Mouse (Mus musculus): ENCODE results near the gene Polm. TPM values are rescaled to one million over a fixed set of nuclear protein-coding genes. Genes with fewer than 3 reads are reported as not detected.

Gene Polm
- polyA plus RNA-seq, 1 experiment from 2014 or later = 6.2 TPM

DNA sequence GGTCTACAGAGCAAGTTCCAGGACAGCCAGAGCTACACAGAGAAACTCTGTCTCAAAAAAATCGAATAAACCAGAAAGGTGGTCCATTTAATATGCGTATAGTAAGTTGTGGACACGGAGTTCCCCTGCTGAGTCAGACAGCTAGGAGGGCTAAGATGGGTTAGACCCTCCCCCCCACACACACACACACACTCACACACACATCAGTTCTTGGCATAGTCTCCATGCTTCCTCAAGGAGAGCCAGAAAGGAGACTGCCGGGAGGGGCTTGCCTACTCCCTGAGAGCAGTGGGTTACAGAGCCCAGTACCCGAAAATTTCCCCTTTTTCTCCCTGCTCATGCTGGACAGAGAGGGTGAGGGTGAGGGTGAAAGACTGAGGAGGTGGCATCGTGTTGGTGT is 22.8 kb upstream of the Polm start:
- Histone ChIP-seq H3K4me2 (no peak overlapping the region), H3K4me1 (replicated peaks; ENCODE audit: control insufficient read depth, insufficient read depth, low read length) (peaks cover 7% of the 10 kb centered on the region; the same call in 1 of the 2 replicates), H3K9me3 (ENCODE audit: control insufficient read depth, low read length) (peaks cover 3% of the 10 kb centered on the region; the same call in 1 of the 2 replicates), H3K27ac (ENCODE audit: low read depth, low read length) (no peak overlapping the region), H3K4me3 (ENCODE audit: low read depth, low read length) (no peak overlapping the region), H3K27me3 (replicated peaks; ENCODE audit: control insufficient read depth, insufficient read depth, low read length) (peaks cover 33% of the 10 kb centered on the region), H3K9ac (ENCODE audit: low read depth, low read length) (no peak overlapping the region), H3K36me3 (ENCODE audit: control insufficient read depth, insufficient read depth, low read length) (no peaks in the 10 kb centered on the region)
- ATAC-seq (replicated peaks; ENCODE audit: low FRiP score) (no peak), DNase-seq (ENCODE audit: low spot score) (no peak)
- 59% methylated on average over 6 of the region's 6 CpGs for WGBS

DNA sequence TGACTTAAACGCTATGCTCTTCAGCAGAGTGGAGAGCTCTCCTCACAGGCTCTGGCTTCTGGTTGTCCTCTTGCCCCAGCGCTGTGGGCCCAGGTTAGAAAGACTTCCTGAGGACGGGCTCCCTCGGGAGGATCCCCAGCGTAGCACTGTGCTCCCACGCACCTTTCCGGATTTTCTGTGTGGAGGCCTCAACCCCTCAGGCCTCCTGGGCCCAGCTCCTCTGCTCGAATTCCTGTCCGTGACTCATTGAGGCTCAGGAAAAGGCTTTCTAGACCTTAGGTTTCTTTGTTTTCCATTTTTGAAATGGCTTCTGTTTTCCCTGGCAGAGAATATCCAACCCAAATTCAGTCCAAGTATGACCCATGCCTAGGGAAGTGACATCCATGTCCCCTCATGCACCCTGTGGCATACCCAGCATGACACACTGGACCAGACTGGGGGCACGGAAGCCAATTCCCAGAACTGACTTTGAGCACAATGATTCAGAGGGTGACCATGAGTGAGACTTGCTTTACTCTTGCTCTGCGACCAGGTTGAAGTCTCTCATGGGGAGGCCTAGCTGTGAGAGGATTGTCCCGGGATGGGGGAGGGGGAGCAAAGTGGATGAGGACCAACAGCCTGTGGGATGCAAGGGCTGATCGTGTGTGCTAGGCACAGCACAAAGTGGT is 22.2 kb upstream of the Polm start:
- H3K9ac ChIP-seq (ENCODE audit: low read depth, low read length) = no peak overlapping the region
- no peak overlapping the region for H3K4me3 ChIP-seq (ENCODE audit: low read depth, low read length)
- ATAC-seq (replicated peaks; ENCODE audit: low FRiP score) (no peak), DNase-seq (ENCODE audit: low spot score) (no peak)
- H3K9me3 ChIP-seq (ENCODE audit: control insufficient read depth, low read length) = peaks cover 3% of the 10 kb centered on the region; the same call in 1 of the 2 replicates
- H3K4me2 ChIP-seq = no peak overlapping the region
- H3K27ac ChIP-seq (ENCODE audit: low read depth, low read length) = no peak overlapping the region
- H3K4me1 ChIP-seq (replicated peaks; ENCODE audit: control insufficient read depth, insufficient read depth, low read length) = peaks cover 7% of the 10 kb centered on the region; the same call in 1 of the 2 replicates
- no peaks in the 10 kb centered on the region for H3K36me3 ChIP-seq (ENCODE audit: control insufficient read depth, insufficient read depth, low read length)
- peaks cover 32% of the 10 kb centered on the region for H3K27me3 ChIP-seq (replicated peaks; ENCODE audit: control insufficient read depth, insufficient read depth, low read length)
- 70% methylated on average over 13 of the region's 13 CpGs for WGBS

DNA sequence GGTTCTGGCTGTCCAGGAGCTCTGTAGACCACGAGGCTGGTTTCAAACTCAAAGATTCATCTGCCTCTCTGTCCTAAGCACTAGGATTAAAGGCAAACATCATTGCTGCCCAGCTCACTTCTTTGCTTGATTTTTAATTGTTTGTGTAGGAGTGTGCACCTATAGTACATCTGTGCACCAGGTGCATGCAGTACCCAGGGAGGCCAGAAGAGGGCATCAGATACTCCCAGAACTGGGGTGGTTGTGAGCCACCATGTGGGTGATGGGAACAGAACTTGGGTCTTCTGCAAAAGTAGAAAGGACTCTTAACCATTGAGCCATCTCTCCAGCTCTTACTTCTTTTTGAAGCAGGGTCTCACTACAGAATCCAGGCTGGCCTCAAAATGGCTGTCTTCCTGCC is 20.9 kb upstream of the Polm start:
- H3K9ac ChIP-seq (ENCODE audit: low read depth, low read length) = no peak overlapping the region
- H3K36me3 ChIP-seq (ENCODE audit: control insufficient read depth, insufficient read depth, low read length) = no peaks in the 10 kb centered on the region
- DNase-seq (ENCODE audit: low spot score) = no peak
- no peak overlapping the region for H3K4me3 ChIP-seq (ENCODE audit: low read depth, low read length)
- H3K4me1 ChIP-seq (replicated peaks; ENCODE audit: control insufficient read depth, insufficient read depth, low read length) = peaks cover 7% of the 10 kb centered on the region; the same call in 1 of the 2 replicates
- H3K27me3 ChIP-seq (replicated peaks; ENCODE audit: control insufficient read depth, insufficient read depth, low read length) = peaks cover 31% of the 10 kb centered on the region
- H3K9me3 ChIP-seq (ENCODE audit: control insufficient read depth, low read length) = peaks cover 3% of the 10 kb centered on the region; the same call in 1 of the 2 replicates
- 76% methylated on average over 1 of the region's 1 CpGs for WGBS
- no peak overlapping the region for H3K4me2 ChIP-seq
- H3K27ac ChIP-seq (ENCODE audit: low read depth, low read length) = no peak overlapping the region
- ATAC-seq (replicated peaks; ENCODE audit: low FRiP score) = no peak

DNA sequence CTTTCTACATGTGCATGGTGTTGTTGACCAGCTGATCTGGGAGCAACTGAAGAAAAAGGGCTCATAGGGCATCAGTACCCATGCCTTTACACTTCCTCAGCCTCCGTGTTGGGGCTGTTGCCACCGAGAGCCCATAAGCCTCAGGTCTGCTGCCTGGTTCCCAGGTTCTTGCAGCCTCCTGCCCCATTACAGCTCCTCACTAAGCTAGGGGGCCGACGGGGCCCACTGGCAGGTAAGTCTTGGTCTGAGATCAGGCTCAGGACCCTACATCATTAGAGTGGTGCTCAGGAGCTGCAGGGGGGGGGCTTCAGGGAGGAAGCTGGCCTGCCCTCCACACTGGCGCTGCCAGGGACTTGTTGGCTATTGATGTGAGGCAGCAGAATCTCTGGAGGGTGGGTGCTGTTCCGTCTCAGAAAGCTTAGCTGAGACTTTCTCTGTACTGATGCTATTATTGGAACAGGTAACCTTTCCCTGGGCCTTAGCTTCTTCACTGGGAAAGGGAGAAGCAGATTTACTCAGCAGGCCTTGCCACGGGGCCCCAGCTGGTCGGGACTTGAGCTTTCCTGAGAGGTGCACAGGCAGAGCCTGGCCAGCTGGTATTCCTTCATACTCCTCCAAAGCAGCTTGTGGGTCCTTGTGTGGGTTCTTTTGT is 18.8 kb upstream of the Polm start:
- 0 out of 2 replicates have a peak, but pooled peaks cover 1% of the 10 kb centered on the region for H3K4me1 ChIP-seq (replicated peaks; ENCODE audit: control insufficient read depth, insufficient read depth, low read length)
- H3K9me3 ChIP-seq (ENCODE audit: control insufficient read depth, low read length) = peaks cover 3% of the 10 kb centered on the region; the same call in 1 of the 2 replicates
- no peak overlapping the region for H3K27ac ChIP-seq (ENCODE audit: low read depth, low read length)
- no peaks in the 10 kb centered on the region for H3K36me3 ChIP-seq (ENCODE audit: control insufficient read depth, insufficient read depth, low read length)
- no peak overlapping the region for H3K4me2 ChIP-seq
- 72% methylated on average over 8 of the region's 8 CpGs for WGBS
- no peak for DNase-seq (ENCODE audit: low spot score)
- no peak overlapping the region for H3K9ac ChIP-seq (ENCODE audit: low read depth, low read length)
- peaks cover 14% of the 10 kb centered on the region for H3K27me3 ChIP-seq (replicated peaks; ENCODE audit: control insufficient read depth, insufficient read depth, low read length)
- no peak for ATAC-seq (replicated peaks; ENCODE audit: low FRiP score)
- H3K4me3 ChIP-seq (ENCODE audit: low read depth, low read length) = no peak overlapping the region

DNA sequence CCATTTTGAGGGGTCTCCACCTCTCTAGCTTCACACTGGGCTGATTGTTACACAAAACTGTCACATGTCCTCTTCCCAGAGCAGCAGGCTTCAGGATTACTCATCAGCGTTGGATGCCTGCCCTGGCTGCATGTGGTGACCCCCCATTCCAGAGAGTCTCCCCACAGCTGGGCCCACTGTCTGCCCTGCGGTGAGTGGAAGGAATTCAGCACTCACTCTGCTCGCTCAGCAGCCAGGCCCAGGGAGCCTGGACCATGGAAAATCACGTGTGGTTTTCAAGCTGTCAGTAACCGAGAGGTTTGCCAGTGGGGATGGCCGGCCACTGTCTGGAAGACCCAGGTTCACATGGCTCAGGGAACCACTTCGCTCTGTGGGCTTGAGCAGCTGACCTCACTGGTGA is 18.1 kb upstream of the Polm start:
- H3K27ac ChIP-seq (ENCODE audit: low read depth, low read length) = no peak overlapping the region
- no peaks in the 10 kb centered on the region for H3K4me1 ChIP-seq (replicated peaks; ENCODE audit: control insufficient read depth, insufficient read depth, low read length)
- no peaks in the 10 kb centered on the region for H3K36me3 ChIP-seq (ENCODE audit: control insufficient read depth, insufficient read depth, low read length)
- no peak for ATAC-seq (replicated peaks; ENCODE audit: low FRiP score)
- H3K9ac ChIP-seq (ENCODE audit: low read depth, low read length) = no peak overlapping the region
- peaks cover 3% of the 10 kb centered on the region; the same call in 1 of the 2 replicates for H3K9me3 ChIP-seq (ENCODE audit: control insufficient read depth, low read length)
- DNase-seq (ENCODE audit: low spot score) = no peak
- no peak overlapping the region for H3K4me2 ChIP-seq
- 55% methylated on average over 7 of the region's 7 CpGs for WGBS
- peaks cover 7% of the 10 kb centered on the region for H3K27me3 ChIP-seq (replicated peaks; ENCODE audit: control insufficient read depth, insufficient read depth, low read length)
- no peak overlapping the region for H3K4me3 ChIP-seq (ENCODE audit: low read depth, low read length)

- ATAC-seq (replicated peaks; ENCODE audit: low FRiP score) = no peak
- no peak overlapping the region for H3K27ac ChIP-seq (ENCODE audit: low read depth, low read length)
Measured at GRCm38 (mm10) chr11:5855481-5855880, 17.7 kb upstream of the Polm start.

GRCm38 (mm10) chr11:5852314-5852713 is 14.5 kb upstream of the Polm start:
- no peak overlapping the region for H3K4me3 ChIP-seq (ENCODE audit: low read depth, low read length)
- H3K27ac ChIP-seq (ENCODE audit: low read depth, low read length) = no peak overlapping the region
- WGBS = 56% methylated on average over 1 of the region's 1 CpGs
- no peaks in the 10 kb centered on the region for H3K4me1 ChIP-seq (replicated peaks; ENCODE audit: control insufficient read depth, insufficient read depth, low read length)
- H3K9ac ChIP-seq (ENCODE audit: low read depth, low read length) = no peak overlapping the region
- no peaks in the 10 kb centered on the region for H3K9me3 ChIP-seq (ENCODE audit: control insufficient read depth, low read length)
- no peaks in the 10 kb centered on the region for H3K36me3 ChIP-seq (ENCODE audit: control insufficient read depth, insufficient read depth, low read length)
- no peak for DNase-seq (ENCODE audit: low spot score)
- ATAC-seq (replicated peaks; ENCODE audit: low FRiP score) = no peak
- H3K4me2 ChIP-seq = no peak overlapping the region
- H3K27me3 ChIP-seq (replicated peaks; ENCODE audit: control insufficient read depth, insufficient read depth, low read length) = no peaks in the 10 kb centered on the region

More at GRCm38 (mm10) chr11:5855481-5855880, 17.7 kb upstream of the Polm start:
- H3K4me3 ChIP-seq (ENCODE audit: low read depth, low read length) = no peak overlapping the region
- no peaks in the 10 kb centered on the region for H3K36me3 ChIP-seq (ENCODE audit: control insufficient read depth, insufficient read depth, low read length)
- no peak overlapping the region for H3K4me2 ChIP-seq
- H3K27me3 ChIP-seq (replicated peaks; ENCODE audit: control insufficient read depth, insufficient read depth, low read length) = 0 out of 2 replicates have a peak, but pooled peaks cover 3% of the 10 kb centered on the region
- H3K9me3 ChIP-seq (ENCODE audit: control insufficient read depth, low read length) = peaks cover 3% of the 10 kb centered on the region; the same call in 1 of the 2 replicates
- no peak for DNase-seq (ENCODE audit: low spot score)
- H3K9ac ChIP-seq (ENCODE audit: low read depth, low read length) = no peak overlapping the region
- H3K4me1 ChIP-seq (replicated peaks; ENCODE audit: control insufficient read depth, insufficient read depth, low read length) = no peaks in the 10 kb centered on the region

DNA sequence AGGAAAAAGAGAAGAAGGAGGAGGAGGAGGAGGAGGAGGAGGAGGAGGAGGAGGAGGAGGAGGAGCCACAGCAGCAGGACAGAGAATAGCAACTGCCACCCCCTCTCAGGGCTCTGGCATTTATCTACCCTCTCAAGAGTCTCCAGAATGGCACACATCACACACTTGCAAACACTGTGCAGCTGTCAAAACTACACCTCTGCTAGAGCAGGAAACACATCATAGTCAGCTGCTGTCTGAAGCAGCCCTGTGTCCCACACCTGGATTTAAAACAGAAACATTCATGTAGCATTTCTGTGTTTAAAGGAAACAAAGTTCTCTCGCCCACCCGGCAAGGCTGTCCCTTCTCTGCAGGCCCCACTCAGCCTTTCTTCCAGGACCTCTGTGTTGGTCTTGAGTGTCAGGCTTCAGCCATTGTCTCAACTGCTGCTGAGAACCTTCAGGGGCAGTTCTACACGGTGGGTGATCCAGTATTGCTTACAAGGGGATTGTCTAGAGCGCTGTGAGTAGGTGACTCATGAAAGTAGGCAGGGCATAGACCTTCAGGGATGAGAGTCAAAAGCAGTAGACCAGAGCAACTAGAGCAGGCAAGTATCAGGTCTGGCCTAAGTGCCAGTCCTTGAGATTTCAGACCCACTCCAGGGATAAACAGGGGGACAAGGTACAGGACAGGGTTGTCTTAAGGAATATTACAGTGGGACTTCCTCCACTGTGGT is 13.4 kb upstream of the Polm start:
- ATAC-seq (replicated peaks; ENCODE audit: low FRiP score) (no peak), DNase-seq (ENCODE audit: low spot score) (no peak)
- Histone ChIP-seq H3K9me3 (ENCODE audit: control insufficient read depth, low read length) (no peaks in the 10 kb centered on the region), H3K36me3 (ENCODE audit: control insufficient read depth, insufficient read depth, low read length) (no peaks in the 10 kb centered on the region), H3K4me3 (ENCODE audit: low read depth, low read length) (no peak overlapping the region), H3K27me3 (replicated peaks; ENCODE audit: control insufficient read depth, insufficient read depth, low read length) (no peaks in the 10 kb centered on the region), H3K9ac (ENCODE audit: low read depth, low read length) (no peak overlapping the region), H3K4me1 (replicated peaks; ENCODE audit: control insufficient read depth, insufficient read depth, low read length) (no peaks in the 10 kb centered on the region), H3K27ac (ENCODE audit: low read depth, low read length) (no peak overlapping the region), H3K4me2 (no peak overlapping the region)
- 68% methylated on average over 4 of the region's 4 CpGs for WGBS

All from liver, embryonic 11.5 days (tissue).